Mouse (Mus musculus): ENCODE data around the gene Mta1. TPM values are rescaled to one million over a fixed set of nuclear protein-coding genes. Genes with fewer than 3 reads are reported as not detected.
A peak's percentile ranks its signal among the peaks of the same experiment; 100 is the strongest.

Mta1 gene
- polyA plus RNA-seq, 1 experiment: 101 TPM

GRCm38 (mm10) chr12:113185442-113186291 lies 87.6 kb downstream of the Mta1 start, which contains the start of gene Tmem121:
Gene Tmem121 (plus strand): TSS chr12:113185930.
- Histone ChIP-seq H3K4me3 (peak within 1 kb of the TSS; percentile 3), H3K36me3 (ENCODE audit: control insufficient read depth, insufficient read depth) (no peaks in the 10 kb centered on the region), H3ac (ENCODE audit: control insufficient read depth, insufficient read length) (no peak within 1 kb of the TSS), H3K79me2 (ENCODE audit: control insufficient read depth, insufficient read depth) (no peaks in the 10 kb centered on the region), H3K27me3 (ENCODE audit: control insufficient read depth, insufficient read depth, insufficient read length) (peaks cover 8% of the 10 kb centered on the region), H3K4me2 (ENCODE audit: low read depth) (peak within 1 kb of the TSS; percentile 66)
- TF ChIP-seq POLR2A (IDR thresholded peaks at IDR 0.05; ENCODE audit: insufficient read length, low read depth): peak; percentile 34
- TF ChIP-seq MYOD1 (IDR thresholded peaks at IDR 0.05; ENCODE audit: control insufficient read depth in 1 of 3, insufficient read length in 2 of 3, low read depth in 2 of 3): no peak
- no peak for TF ChIP-seq E2F4 (IDR thresholded peaks at IDR 0.05; ENCODE audit: insufficient read depth)
- no peak for TF ChIP-seq REST (IDR thresholded peaks at IDR 0.05; ENCODE audit: insufficient read depth, insufficient read length)
- no peak for TF ChIP-seq CEBPB (IDR thresholded peaks at IDR 0.05; ENCODE audit: insufficient read depth, poor library complexity, severe bottlenecking)
- no peak for TF ChIP-seq USF1 (IDR thresholded peaks at IDR 0.05; ENCODE audit: low read depth)

GRCm38 (mm10) chr12:113186326-113187010 lies 88.4 kb downstream of the Mta1 start:
- TF ChIP-seq POLR2A (IDR thresholded peaks at IDR 0.05; ENCODE audit: insufficient read length, low read depth): no peak
- no peak for TF ChIP-seq E2F4 (IDR thresholded peaks at IDR 0.05; ENCODE audit: insufficient read depth)
- no peak for TF ChIP-seq SRF (IDR thresholded peaks at IDR 0.05; ENCODE audit: control insufficient read depth, insufficient read length, low read depth)
- no peak for TF ChIP-seq TCF3 (IDR thresholded peaks at IDR 0.05; ENCODE audit: insufficient read length, low read depth)
- no peak for TF ChIP-seq TCF12 (IDR thresholded peaks at IDR 0.05; ENCODE audit: insufficient read depth, poor library complexity, severe bottlenecking)
- no peak for TF ChIP-seq USF1 (IDR thresholded peaks at IDR 0.05; ENCODE audit: low read depth)
- no peak for TF ChIP-seq MYOD1 (IDR thresholded peaks at IDR 0.05; ENCODE audit: control insufficient read depth in 1 of 3, insufficient read length in 2 of 3, low read depth in 2 of 3)
- no peak for TF ChIP-seq CEBPB (IDR thresholded peaks at IDR 0.05; ENCODE audit: insufficient read depth, poor library complexity, severe bottlenecking)
- TF ChIP-seq MAX (IDR thresholded peaks at IDR 0.05; ENCODE audit: low read depth): no peak
- Histone ChIP-seq H3K27me3 (ENCODE audit: control insufficient read depth, insufficient read depth, insufficient read length) (peaks cover 8% of the 10 kb centered on the region), H3ac (ENCODE audit: control insufficient read depth, insufficient read length) (no peak overlapping the region), H3K36me3 (ENCODE audit: control insufficient read depth, insufficient read depth) (no peaks in the 10 kb centered on the region), H3K4me2 (ENCODE audit: low read depth) (peak overlapping the region; percentile 66), H3K79me2 (ENCODE audit: control insufficient read depth, insufficient read depth) (no peaks in the 10 kb centered on the region), H3K4me3 (peak overlapping the region; percentile 3)

Other genes with a start within 250 kb of the Mta1 start
- gene Gpr132, start 230.1 kb upstream of the Mta1 start, polyA plus RNA-seq (2012; fragmentation: generic; extraction: Trizol): 0.02 TPM
- gene Jag2, start 168.5 kb upstream of the Mta1 start, polyA plus RNA-seq (2012; fragmentation: generic; extraction: Trizol): 51.8 TPM
- gene Nudt14, start 156.2 kb upstream of the Mta1 start, polyA plus RNA-seq (2012; fragmentation: generic; extraction: Trizol): 94.9 TPM
- 16.3 TPM for gene Btbd6, start 121.8 kb upstream of the Mta1 start, polyA plus RNA-seq (2012; fragmentation: generic; extraction: Trizol)
- 27.9 TPM for gene Brf1, start 97.6 kb upstream of the Mta1 start, polyA plus RNA-seq (2012; fragmentation: generic; extraction: Trizol)
- 89.3 TPM for gene Pacs2, start 83.8 kb upstream of the Mta1 start, polyA plus RNA-seq (2012; fragmentation: generic; extraction: Trizol)
- 0.11 TPM for gene Tex22, start 23.8 kb upstream of the Mta1 start, polyA plus RNA-seq (2012; fragmentation: generic; extraction: Trizol)
- 1,146 TPM for gene Crip2, start 42.0 kb downstream of the Mta1 start, polyA plus RNA-seq (2012; fragmentation: generic; extraction: Trizol)
- 1,677 TPM for gene Crip1, start 48.0 kb downstream of the Mta1 start, polyA plus RNA-seq (2012; fragmentation: generic; extraction: Trizol)
- 6.6 TPM for gene Tedc1, start 58.1 kb downstream of the Mta1 start, polyA plus RNA-seq (2012; fragmentation: generic; extraction: Trizol)
- 4.1 TPM for gene Tmem121, start 87.7 kb downstream of the Mta1 start, polyA plus RNA-seq (2012; fragmentation: generic; extraction: Trizol)